Mouse (Mus musculus) embryo, embryonic 10 days (tissue): ENCODE measurements around the gene Asxl1.
A peak's percentile ranks its signal among the peaks of the same experiment; 100 is the strongest.

Source experiments
- DNase-seq: peaks from one replicate; pipeline ENCODE4 v3.0.0-alpha.2; 2015; ENCODE audit warnings: low spot score

Gene Asxl1

GRCm38 (mm10) chr2:153345454-153346220 is at the start of gene Asxl1:
Gene Asxl1 (plus strand): TSS chr2:153345829.
- DNase-seq = peak; percentile 96

GRCm38 (mm10) chr2:153297771-153298170 is 47.9 kb upstream of the Asxl1 start:
- no peak for DNase-seq

- no peak for DNase-seq
Observed at GRCm38 (mm10) chr2:153298460-153298859, 47.2 kb upstream of the Asxl1 start.

GRCm38 (mm10) chr2:153298863-153299262 is 46.8 kb upstream of the Asxl1 start:
- no peak for DNase-seq

GRCm38 (mm10) chr2:153301123-153301522 is 44.5 kb upstream of the Asxl1 start:
- DNase-seq = no peak

- no peak for DNase-seq
Observed at GRCm38 (mm10) chr2:153305240-153305639, 40.4 kb upstream of the Asxl1 start.

- DNase-seq = no peak
Observed at GRCm38 (mm10) chr2:153308586-153308985, 37.0 kb upstream of the Asxl1 start.

GRCm38 (mm10) chr2:153309106-153309505 is 36.5 kb upstream of the Asxl1 start:
- DNase-seq = no peak

- DNase-seq = no peak
Observed at GRCm38 (mm10) chr2:153310228-153310627, 35.4 kb upstream of the Asxl1 start.

GRCm38 (mm10) chr2:153312884-153313283 is 32.7 kb upstream of the Asxl1 start:
- DNase-seq = no peak

GRCm38 (mm10) chr2:153318408-153318807 is 27.2 kb upstream of the Asxl1 start:
- no peak for DNase-seq

GRCm38 (mm10) chr2:153319036-153319643 is 26.5 kb upstream of the Asxl1 start:
- no peak for DNase-seq

- no peak for DNase-seq
Observed at GRCm38 (mm10) chr2:153325706-153326376, 19.8 kb upstream of the Asxl1 start.

- DNase-seq = no peak
Observed at GRCm38 (mm10) chr2:153332271-153332670, 13.4 kb upstream of the Asxl1 start.

- DNase-seq = no peak
Observed at GRCm38 (mm10) chr2:153332981-153333380, 12.6 kb upstream of the Asxl1 start.

- no peak for DNase-seq
Observed at GRCm38 (mm10) chr2:153333822-153334232, 11.8 kb upstream of the Asxl1 start.

GRCm38 (mm10) chr2:153334281-153334680 is 11.3 kb upstream of the Asxl1 start:
- DNase-seq = no peak

- DNase-seq = no peak
Observed at GRCm38 (mm10) chr2:153336117-153336516, 9.5 kb upstream of the Asxl1 start.

GRCm38 (mm10) chr2:153338361-153339350 is 7.0 kb upstream of the Asxl1 start:
- DNase-seq = no peak

- no peak for DNase-seq
Observed at GRCm38 (mm10) chr2:153342166-153342565, 3.5 kb upstream of the Asxl1 start.

- no peak for DNase-seq
Observed at GRCm38 (mm10) chr2:153342602-153343001, 3.0 kb upstream of the Asxl1 start.

- no peak for DNase-seq
Observed at GRCm38 (mm10) chr2:153343191-153343590, 2.4 kb upstream of the Asxl1 start.
